Mouse (Mus musculus) kidney, adult 8-10 months (tissue): Measurements from ENCODE around the gene Csrnp1.
"Not testable (repeated sequence)": the region's sequence is repeated elsewhere in the genome, so short reads cannot be mapped to it uniquely, and the experiment has no call there.

Source experiments
- DNase-seq, 2 experiments: peaks; one replicate each; pipeline ENCODE4 v3.0.0; 2022

The Csrnp1 gene

DNA sequence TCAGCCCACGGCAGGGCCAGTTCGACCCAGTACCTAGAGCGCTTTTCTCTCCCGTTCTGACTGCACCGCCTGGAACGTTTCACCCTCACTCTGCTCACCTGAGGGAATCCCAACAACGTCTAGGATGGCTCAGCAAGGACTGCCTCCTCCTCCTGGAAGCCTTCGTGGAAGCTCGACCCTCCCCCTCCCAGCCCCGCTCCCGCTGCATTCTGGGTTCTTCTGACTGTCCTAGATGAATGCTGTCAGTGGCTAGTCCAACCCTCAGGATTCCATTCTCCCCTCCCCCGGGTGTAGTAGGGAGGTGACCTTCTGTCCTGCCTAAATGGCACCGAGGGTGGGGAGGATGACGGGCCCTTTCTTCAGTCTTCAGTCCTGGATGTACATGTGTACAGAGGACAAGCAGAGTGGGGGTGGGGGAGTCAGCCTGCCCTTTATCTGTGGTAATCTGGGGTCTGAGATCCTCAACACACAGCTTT lies at the start of gene Csrnp1:
Gene Csrnp1, minus strand, starts transcription at position 123 of the 476 bp plus-strand sequence.
- no peak for DNase-seq

DNA sequence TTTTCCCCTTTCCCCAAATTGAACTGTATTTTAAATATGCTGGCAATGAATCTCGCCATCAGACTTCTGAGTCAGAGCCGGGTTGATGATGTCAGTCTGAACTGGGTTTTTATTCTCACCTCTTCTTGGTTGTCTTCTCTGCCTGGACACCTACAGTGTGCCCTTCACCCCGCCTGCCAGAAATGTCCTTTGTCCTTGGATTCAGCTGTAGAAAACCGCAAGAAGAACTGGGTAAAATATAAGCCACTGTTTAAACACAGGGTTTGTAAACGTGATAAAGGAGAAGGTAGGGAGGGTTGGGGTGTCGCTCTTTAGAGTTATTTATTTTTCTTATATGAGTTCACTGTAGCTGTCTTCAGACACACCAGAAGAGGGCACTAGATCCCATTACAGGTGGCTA lies 48.3 kb upstream of the Csrnp1 start:
- no peak for DNase-seq

DNA sequence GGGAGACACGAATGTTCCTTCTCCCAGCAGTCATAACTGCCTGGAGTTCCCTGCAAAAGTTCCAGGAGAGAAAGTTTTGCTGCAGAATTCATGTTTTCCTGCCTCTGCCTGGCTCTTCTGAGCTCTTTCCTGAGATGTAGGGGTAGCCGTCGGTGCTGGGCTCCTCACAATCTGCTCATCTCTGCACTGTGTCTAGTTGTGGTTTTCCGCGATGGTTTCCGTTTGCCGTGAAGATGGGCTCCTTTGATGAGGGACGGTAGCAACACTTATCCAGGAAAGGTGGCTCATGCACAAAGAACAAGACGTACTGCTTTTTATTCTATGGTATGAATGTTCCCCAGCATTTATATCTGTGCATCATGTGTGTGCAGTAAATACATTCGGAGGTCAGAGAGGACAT lies 46.0 kb upstream of the Csrnp1 start:
- DNase-seq: no peak

DNA sequence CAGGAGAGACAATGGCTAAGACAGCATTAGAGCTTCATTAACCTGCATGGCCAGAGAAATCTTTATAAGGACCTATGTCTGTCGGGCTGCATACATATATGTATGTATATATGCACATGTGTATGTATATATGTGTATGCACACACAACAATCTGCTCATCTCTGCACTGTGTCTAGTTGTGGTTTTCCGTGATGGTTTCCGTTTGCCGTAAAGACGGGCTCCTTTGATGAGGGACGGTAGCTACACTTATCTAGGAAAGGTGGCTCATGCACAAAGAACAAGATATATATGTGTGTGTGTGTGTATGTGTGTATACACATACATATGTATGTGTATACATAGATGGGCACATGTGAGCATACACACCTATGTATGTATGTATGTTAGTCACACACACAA lies 45.4 kb upstream of the Csrnp1 start:
- DNase-seq: no peak

DNA sequence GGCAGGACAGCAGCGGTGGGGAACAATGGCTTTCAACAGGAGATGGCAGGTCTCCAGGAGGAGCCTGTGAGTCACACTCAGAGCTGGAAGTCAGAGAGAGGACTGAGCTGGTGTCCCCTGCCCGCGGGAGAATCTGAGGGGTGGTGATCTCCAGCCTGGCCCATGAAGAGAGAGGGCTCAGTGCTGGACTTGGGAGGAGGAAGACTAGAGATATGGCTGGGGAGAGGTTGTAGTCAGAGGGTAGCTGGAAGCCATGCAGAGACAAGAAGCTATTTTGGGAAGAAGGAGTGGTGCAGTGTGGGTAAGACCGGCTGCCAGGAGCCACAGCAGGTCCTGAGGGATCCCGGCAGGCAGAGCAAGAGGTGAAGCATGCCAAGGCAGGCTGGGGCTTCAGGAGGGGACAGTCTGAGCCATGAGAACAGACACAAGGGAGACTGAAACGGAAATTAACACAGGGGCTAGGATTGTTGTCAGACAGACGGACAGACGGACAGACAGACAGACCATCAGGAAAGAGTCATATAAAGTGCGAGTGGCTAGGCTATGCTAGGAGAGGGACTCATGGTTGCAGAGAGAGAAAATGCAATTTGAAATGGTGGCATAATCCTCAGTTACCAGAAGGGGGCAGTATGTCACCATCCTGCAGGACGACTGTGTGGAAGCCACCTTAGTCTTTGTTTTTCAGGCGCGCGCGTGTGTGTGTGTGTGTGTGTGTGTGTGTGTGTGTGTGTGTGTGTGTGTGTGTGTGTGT lies 43.1 kb upstream of the Csrnp1 start:
- no peak for DNase-seq

DNA sequence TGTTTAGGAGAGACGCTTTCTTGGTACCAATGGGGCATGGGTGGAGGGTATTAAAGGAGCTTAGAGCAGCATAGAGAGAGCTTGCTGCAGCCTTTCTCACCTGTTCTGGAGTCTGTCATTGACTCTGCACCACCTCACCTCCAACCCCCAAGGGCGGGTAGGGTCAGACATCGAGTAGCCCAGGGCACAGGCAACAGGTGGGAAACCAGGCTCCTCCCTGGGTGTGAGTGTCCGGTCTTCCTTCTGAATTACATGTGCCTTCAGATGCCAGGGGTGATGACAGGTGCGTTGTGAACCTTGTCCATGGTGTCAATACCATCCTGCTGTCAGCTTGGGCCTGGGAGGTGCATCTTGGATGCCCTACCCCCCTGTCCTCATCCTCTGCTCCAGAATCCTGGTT lies 40.2 kb upstream of the Csrnp1 start:
- DNase-seq: no peak

DNA sequence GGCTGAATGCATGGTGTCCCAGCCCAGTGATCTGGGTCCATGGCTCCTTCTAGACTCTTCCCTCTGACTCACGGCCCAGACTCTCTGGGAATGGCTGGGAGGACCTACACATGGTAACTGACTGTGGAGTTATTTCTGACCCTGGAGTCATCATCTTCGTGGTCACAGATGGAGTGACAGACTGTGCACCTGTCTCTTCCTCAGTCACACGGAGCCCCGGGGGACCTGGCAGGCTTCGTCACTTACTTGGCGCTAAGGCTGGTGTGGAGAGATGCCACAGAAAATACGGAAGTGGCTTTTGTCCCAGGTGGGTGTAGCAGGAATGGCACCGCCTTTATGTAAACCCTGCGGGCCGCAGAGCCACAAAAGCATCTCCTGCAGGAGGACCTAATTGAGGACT lies 39.7 kb upstream of the Csrnp1 start:
- DNase-seq: no peak

DNA sequence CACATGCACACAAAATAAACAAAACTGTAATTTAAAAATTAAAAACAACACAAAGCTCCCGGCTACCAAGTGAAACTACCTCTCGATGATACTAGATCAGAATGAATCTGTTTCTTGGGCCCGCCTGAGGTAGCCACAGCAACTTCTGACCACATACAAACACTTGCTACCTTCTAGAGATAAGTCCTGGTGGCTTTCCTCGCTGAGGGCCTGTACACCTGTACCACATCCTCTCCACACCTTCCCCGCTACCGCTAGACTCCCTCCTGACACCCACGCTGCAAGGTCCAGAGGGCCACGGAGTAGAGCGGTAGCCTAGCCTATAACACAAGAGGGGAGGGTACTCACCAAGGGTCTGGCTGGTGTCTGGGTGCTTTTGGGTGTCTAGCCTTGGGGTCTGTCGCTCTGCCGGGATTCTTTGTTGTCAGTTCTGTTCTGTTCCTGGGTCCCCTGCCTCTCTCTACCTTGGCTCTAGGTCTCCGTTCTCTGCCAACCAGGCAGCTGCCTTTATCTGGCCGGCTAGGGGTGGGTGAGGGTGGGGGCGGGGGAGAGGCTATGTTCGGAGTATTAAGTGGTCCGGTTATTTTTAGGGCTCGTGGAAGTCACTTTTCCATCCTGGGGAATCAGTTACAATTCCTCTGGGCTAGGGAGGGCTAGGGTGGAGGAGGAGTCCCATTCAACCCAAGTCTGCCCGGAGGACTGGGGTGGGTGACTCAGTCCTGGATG lies 38.8 kb upstream of the Csrnp1 start, which contains the start of gene Xirp1:
Gene Xirp1, minus strand, starts transcription at position 513 of the 726 bp plus-strand sequence.
- DNase-seq: no peak

DNA sequence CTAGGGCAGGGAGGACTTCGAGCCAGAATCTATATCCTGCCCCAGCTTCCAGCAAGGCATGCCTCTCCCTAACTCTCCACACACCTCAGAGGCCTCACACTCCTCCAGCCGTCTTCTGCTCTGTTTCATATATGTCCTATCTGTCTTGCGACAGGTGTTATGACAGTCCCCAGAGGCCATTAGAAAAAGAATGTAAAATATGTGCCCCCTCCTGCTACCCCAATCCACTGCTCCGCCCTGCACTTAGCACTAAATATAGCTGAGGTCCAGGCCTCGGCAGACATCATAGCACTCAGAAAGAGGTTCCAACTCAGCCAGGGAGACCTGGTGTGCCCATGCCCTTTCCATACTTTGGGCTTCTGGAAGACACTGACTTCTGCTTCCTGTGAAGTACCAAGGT lies 36.7 kb upstream of the Csrnp1 start:
- DNase-seq: no peak

DNA sequence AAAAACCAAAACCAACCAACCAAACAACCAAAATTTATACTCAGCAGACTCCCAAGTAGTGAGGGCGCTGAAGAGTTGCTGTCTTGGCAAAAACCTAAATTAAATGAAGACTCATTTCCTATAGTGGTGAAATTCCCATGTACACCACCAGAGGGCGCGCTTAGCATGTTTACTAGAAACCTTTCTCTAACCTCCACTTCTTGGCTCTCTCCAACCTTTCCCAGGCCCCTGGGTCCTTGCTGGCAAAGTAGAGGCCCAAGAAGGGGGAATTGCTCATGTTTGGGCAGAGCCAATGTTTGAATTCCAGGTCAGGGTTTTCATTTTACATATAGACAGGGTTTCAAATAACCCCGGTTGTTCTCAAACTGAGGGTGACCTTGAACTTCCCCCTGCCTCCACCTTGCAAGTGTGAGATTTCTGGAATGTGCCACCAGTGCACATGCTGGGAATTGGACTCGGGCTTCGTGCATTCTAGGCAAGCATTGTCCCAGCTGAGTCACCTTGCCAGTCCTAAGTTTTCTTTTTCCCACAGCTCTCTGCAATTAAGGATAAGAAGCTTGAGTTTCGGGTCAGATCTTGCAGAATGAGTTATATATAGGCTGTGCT lies 35.9 kb upstream of the Csrnp1 start:
- peak; percentile 63 to 83 for DNase-seq

DNA sequence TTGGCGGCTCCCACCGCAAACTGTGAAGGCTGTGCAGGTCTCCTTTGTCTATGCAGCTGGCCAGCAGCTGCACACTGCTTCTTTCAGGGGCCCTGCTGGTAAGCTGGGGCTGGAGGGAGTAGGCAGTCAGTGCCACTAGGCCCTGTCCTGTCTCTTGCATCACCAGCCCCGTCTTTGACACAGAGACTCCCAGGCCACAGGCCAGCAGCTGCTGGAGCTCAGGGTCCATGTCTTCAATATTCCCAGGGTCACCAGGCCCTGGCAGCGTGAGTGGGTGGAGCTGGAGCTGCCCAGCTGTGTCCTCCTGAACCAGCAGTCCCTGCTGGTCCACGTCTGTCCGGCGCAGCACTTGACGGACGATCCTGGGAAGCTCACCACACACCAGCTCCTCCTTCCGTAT lies 32.5 kb upstream of the Csrnp1 start:
- no peak for DNase-seq

DNA sequence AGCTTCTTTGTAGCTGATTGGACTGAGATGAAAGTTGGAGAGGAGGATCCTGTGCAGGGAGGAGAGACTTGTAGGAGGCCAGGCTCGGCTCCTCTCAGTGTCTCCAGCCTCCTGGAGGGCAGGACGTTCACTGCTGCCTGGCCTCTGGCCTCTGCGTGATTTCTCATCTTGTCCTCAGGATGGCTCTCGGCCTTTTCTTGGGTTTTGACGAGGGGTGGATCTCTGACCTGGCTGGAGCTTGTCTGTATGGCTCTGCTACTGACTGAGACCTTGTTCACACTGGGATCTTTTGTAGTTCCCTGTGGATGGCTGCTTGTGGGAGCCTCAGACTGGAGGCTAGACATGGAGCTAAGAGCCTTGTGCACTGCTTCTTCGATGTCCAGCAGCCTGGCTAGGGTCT lies 30.4 kb upstream of the Csrnp1 start:
- DNase-seq: no peak

DNA sequence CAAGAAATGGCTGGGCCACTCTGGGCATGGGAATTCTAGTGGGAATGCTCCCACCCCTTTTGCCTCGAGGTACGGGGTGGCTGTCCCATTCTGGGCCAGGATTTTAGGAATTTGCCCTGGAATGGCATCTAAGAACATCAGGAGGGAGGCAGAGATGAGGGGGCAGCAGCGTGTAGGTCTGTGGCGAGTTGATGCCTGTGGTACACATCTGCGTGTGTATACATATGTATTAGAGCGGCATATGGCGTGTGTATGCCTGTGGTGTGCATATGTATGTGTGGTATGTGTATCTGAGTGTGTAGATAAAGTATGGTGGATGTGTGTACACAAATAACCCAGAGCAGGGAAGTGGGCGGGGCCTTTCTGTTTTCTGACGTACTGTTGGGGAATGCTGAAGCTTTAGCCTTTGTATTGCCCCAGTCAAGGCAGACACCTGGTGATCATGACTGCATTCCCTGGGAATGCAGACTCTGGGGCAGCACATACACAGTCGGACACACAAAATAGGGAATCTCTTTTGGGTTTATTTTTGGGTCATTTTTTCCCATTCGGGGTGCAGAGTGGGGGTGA lies 28.9 kb upstream of the Csrnp1 start:
- DNase-seq: no peak

DNA sequence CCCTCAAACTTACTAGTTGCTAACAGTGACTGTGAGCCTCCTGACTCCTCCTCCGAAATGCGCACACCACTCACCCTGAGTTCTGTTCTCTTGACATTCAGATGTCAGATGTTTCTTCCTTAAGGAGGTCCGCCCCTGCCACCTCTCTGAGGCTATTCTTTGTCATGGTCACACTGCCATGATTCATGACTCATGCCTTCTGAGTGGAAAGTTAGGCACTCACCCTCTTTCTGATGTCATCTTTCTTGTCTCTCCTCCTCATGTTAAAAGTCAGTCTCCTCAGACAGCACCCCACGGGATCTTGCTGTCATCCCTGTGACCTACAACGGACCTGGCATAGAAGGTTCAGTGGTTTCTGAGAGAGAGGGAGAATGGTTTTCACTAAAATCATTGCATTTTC lies 28.3 kb upstream of the Csrnp1 start:
- no peak for DNase-seq

DNA sequence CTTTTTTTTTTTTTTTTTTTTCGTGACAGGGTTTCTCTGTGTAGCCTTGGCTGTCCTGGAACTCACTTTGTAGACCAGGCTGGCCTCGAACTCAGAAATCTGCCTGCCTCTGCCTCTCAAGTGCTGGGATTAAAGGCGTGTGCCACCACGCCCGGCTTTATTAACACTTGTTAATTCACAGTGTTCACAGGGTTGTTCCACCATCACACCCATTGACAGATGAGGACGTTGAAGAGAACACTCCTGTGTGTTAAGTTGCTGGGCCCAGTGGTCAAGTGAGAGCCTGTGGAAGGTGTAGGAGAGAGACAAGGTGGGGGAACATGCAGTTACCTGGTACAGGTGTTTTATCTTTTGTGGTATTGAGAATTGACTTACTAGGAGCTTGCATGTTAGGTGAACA lies 27.7 kb upstream of the Csrnp1 start:
- not testable (repeated sequence) for DNase-seq

DNA sequence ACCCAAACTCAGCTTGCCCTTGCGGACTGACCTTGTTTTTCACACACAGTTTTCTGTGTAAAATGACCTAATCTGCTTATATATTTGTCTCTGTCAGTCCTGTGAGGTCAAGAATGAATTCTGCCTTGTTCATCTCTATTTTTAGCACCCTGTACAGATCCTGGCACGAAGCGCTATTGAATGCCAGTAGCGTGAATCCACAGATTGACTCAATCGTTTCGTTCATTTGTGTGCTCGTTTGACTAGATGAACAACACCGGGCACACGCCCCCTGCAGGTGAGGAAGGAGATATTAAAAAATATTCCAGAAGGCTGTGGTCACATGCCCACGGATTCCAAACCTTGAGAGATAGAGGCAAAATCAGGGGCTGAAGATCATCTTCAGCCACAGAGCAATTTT lies 27.1 kb upstream of the Csrnp1 start:
- peak; percentile 71 to 74 for DNase-seq

DNA sequence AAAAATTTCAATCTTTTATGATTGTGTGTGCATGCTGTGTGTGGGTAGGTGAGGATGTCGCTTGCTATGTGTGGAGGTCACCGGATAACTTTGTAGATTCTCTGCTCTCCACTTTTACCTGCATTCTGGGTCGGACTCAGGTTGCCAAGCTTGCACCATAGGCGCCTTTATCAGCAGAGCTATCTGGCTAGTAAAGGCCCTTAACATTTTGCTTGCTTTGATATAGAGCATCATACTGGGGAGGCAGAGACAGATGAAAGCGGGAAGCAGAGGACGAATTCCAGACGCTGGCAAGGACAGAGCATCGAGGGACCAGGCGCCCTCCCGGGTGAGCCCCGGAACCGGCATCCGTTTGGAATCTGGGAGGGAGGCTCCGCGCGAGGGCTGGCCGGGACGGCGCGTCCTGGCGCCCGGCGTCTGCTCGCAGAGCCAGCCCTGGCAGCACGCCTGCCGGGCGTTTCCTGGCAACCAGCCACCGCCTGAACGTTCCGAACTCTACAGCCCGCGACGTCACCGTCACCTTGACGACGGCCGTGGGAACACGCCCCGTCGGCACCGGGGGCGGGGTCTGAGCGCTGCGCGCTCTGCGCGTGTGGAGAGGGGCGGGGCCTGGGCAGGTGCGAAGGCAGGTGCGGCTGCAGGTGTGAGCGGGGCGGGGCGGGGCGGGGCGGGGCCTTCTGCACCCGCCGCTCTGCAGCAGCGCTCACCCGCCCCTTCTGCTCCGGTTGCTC lies 26.5 kb upstream of the Csrnp1 start:
- DNase-seq: peak; percentile 98 to 99

DNA sequence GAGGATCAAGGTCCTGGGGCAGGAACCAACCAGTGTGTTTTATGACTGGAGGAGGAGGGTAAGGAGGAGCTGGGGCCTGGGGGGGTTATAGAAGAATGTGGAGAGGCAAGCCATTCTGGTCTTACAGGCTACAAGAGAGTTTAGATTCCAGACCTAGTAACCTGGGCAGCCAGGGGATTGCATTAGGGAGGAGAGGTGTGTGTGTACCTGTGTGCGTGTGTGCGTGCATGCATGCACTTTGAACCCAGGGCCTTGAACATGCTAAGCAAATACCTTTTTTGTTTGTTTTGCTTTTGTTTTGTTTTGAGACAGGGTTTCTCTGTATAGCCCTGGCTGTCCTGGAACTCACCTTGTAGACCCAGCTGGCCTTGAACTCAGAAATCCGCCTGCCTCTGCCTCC lies 25.4 kb upstream of the Csrnp1 start:
- no peak for DNase-seq

DNA sequence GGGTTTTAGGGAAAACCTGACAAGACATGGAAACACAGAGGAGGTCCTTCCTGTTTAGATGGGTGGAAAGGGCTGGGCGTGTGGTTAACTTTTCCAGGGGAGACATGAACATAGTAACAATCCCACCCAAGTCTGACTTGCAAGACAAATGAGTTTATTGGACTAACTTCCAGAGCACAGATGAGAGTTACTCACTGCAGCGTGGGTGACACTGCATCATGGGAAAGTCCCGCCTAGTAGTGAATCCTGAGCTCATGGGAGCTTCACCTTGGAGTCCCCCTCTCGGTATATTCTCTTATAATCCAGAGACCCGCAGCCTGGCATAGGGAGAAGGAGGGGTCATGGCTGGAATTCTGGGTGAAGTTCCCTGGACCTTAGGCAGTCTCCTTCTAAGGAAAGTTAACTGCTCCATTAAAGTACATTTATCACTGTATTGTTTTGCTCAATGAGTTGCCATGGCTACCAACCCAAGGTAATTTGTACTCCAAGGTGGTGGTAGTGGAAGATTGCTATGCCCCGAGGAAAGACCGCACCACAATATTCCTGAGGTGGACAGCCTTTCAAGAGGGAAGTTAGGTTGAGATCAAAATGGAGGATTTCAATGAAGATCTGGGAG lies 24.9 kb upstream of the Csrnp1 start:
- no peak for DNase-seq

DNA sequence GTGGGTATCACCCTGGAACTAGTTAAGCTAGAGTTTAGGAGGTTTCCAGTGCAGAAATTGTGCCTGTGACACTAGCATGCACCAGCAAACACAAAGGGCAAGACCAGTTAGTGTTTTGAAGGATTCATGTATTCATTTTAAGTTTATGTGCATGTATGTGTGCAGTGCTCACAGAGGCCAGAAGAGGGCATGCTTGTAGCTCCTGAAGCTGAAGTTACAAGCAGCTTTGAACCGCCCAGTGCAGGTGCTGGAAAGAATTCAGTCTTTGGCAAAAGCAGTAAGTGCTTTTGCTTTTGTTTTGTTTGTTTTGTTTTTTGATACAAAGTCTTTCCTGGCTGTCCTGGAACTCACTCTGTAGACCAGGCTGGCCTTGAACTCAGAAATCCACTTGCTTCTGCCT lies 23.4 kb upstream of the Csrnp1 start:
- DNase-seq: no peak

DNA sequence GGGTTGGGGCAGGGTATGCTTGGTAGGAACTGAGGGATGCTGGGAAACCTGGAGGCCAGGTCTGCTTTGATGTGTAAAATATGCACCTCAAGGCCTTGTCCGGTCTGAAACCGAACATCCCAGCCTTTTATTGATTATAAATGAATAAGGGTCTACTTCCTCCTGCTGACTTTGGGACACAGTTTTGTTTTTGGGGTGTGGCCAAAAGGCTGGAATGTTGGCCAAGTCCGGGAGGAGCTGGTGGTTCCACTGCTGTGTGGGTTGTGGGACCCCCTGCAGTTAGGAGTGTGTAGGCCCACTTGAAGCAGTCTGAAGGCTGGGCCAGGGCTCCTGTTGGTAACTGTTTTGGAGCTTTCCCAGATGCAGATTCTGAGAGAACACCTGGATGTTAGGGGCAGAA lies 21.5 kb upstream of the Csrnp1 start:
- no peak for DNase-seq

DNA sequence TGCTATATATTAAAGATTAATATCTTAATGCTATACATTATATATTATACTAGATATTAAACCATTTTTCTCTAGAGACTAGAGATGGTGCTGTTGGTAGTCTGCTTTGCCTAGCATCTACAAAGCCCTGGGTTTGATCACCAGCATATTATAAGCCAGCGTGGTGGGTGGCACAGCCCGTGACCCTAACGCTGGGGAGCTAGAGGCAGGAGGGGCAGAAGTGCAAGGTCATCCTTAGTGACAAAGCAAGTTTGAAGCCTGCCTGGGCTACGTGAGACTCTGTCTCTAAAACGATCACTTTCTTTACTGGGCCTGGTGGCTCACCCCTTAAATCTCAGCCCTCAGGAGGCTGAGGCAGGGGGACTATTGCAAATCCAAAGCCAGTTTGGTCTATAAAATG lies 18.4 kb upstream of the Csrnp1 start:
- DNase-seq: no peak
